Comparison of ENCODE assay signal across 20 mouse cellular contexts in genomic region chr6:71339351-71339750, GRCm38 (mm10). TPM values are rescaled to one million over a fixed set of nuclear protein-coding genes. Genes with fewer than 3 reads are reported as not detected.
"Had no signal": no experiment of that assay in that cellular context is flagged by ENCODE, and none has a peak within 500 bp of the region (broad histone marks: within the 10 kb centered on the region; RNA-seq: fewer than 3 reads in every experiment).

No protein-coding gene starts in this region.

- H3K4me3 ChIP-seq: kidney, embryonic 15.5 days; liver, embryonic 13.5 days; lung, embryonic 15.5 days; megakaryocyte, embryonic 14.5 days had no signal

- H3K36me3 ChIP-seq: kidney, embryonic 15.5 days; liver, embryonic 13.5 days; lung, embryonic 15.5 days had no signal

- ATAC-seq: intestine, embryonic 16.5 days; liver, postnatal 0 days; midbrain, embryonic 16.5 days had no signal

- H3K27ac ChIP-seq: kidney, embryonic 15.5 days; liver, embryonic 13.5 days; lung, embryonic 15.5 days; macrophage had no signal

- H3K9ac ChIP-seq: kidney, embryonic 15.5 days; liver, embryonic 13.5 days; liver, postnatal 0 days; lung, embryonic 15.5 days had no signal

- DNase-seq: kidney, adult 2 months; kidney, postnatal 14 days; liver; liver, embryonic 13.5 days; liver, postnatal 0 days; lung, postnatal 14 days; right cerebral cortex, postnatal 25 days had no signal

- H3K4me1 ChIP-seq: kidney, embryonic 15.5 days; liver, embryonic 13.5 days; lung, embryonic 15.5 days; megakaryocyte, embryonic 14.5 days had no signal

- H3K4me2 ChIP-seq: kidney, embryonic 15.5 days; liver, embryonic 13.5 days; lung, embryonic 15.5 days; midbrain, embryonic 11.5 days had no signal

- H3K27me3 ChIP-seq: kidney, embryonic 15.5 days; liver, embryonic 13.5 days; lung, embryonic 15.5 days had no signal

- H3K9me3 ChIP-seq: kidney, embryonic 15.5 days; liver, embryonic 13.5 days; lung, embryonic 15.5 days; megakaryocyte, embryonic 14.5 days had no signal

RNA-seq across cellular contexts. Expression of gene Cd8b1, which starts 16.8 kb away (rescaled TPM):
- total RNA-seq: layer of hippocampus, adult 8-10 months; layer of hippocampus, postnatal 14 days; left cerebral cortex, adult 18-20 months; left cerebral cortex, postnatal 14 days had no signal
- polyA plus RNA-seq: intestine, embryonic 16.5 days; liver, embryonic 13.5 days; liver, postnatal 0 days; midbrain, embryonic 11.5 days; midbrain, embryonic 16.5 days; neural tube, embryonic 14.5 days had no signal

RNA-seq across cellular contexts. Expression of gene Smyd1, which starts 17.3 kb away (rescaled TPM):
- polyA plus RNA-seq: macrophage had no signal

RNA-seq across cellular contexts. Expression of gene Cd8a, which starts 33.9 kb away (rescaled TPM):
- total RNA-seq: layer of hippocampus, adult 8-10 months; layer of hippocampus, postnatal 14 days; left cerebral cortex, adult 18-20 months; left cerebral cortex, postnatal 14 days had no signal
- polyA plus RNA-seq: intestine, embryonic 16.5 days; limb, embryonic 11.5 days; liver, embryonic 13.5 days; midbrain, embryonic 11.5 days; midbrain, embryonic 16.5 days; neural tube, embryonic 14.5 days had no signal
